Mouse (Mus musculus) liver, embryonic 14.5 days (tissue): ENCODE data around the gene Pptc7.

Experiments used
- CTCF ChIP-seq: IDR thresholded peaks from 2 replicates; pipeline ENCODE4 v1.5.1; 2016; ENCODE audit warnings: antibody characterized with exemption, low read depth, control low read depth
- EP300 ChIP-seq: IDR thresholded peaks from 2 replicates; pipeline ENCODE4 v1.6.1; 2016; ENCODE audit warnings: antibody characterized with exemption, low read depth

DNA sequence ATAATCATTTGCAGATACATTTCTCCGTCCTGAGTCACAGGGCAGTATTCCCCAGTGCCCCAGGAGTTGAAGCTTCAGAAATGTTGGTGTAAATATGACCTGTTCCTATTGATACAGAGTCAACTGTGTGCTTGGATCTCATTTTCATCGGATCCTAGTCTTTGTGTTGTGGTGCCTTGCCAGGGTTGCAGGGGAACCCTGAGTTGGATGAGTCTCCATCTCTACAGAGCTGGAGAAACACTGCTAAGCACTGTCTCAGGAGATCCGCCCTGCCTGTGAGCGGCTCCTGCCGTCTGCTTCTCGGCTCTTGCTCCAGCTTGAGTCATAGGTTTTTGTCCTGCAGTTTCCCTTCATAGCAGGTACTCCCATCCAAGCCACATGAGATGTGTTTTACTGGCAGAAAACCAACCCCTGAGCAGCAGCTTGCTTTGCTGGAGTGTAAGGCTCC is 15.9 kb downstream of the Pptc7 start:
- TF ChIP-seq EP300 (no peak), CTCF (no peak)
